Comparison of ENCODE assay signal across 16 mouse cellular contexts in genomic region chrX:13477596-13477995, GRCm38 (mm10). TPM values are rescaled to one million over a fixed set of nuclear protein-coding genes. Genes with fewer than 3 reads are reported as not detected.
"Had no signal": no experiment of that assay in that cellular context is flagged by ENCODE, and none has a peak within 500 bp of the region (broad histone marks: within the 10 kb centered on the region; RNA-seq: fewer than 3 reads in every experiment).

No protein-coding gene starts in this region.

- H3K4me2 ChIP-seq: lung, embryonic 15.5 days; midbrain, embryonic 11.5 days; midbrain, embryonic 13.5 days; neural tube, embryonic 12.5 days; stomach, embryonic 15.5 days had no signal

- H3K27ac ChIP-seq: lung, embryonic 15.5 days; macrophage; midbrain, embryonic 13.5 days; neural tube, embryonic 12.5 days; stomach, embryonic 15.5 days; stomach, postnatal 0 days had no signal

- H3K4me3 ChIP-seq: lung, embryonic 15.5 days; megakaryocyte, embryonic 14.5 days; midbrain, embryonic 13.5 days; neural tube, embryonic 12.5 days; stomach, embryonic 15.5 days had no signal

- H3K9ac ChIP-seq: liver, postnatal 0 days; lung, embryonic 15.5 days; midbrain, embryonic 13.5 days; neural tube, embryonic 12.5 days; stomach, embryonic 15.5 days had no signal

- ATAC-seq: liver, postnatal 0 days; midbrain, embryonic 13.5 days; midbrain, embryonic 16.5 days had no signal

- H3K4me1 ChIP-seq: lung, embryonic 15.5 days; midbrain, embryonic 13.5 days; neural tube, embryonic 12.5 days; stomach, embryonic 15.5 days had no signal

- H3K27me3 ChIP-seq: neural tube, embryonic 12.5 days; stomach, embryonic 15.5 days had no signal

- H3K36me3 ChIP-seq: lung, embryonic 15.5 days; midbrain, embryonic 13.5 days; neural tube, embryonic 12.5 days; stomach, embryonic 15.5 days had no signal

- DNase-seq: liver, postnatal 0 days; lung, adult 2 months; right cerebral cortex, postnatal 14 days; thymus, adult 2 months; thymus, postnatal 25 days; thymus, postnatal 4 days had no signal

- H3K9me3 ChIP-seq: lung, embryonic 15.5 days; midbrain, embryonic 13.5 days; neural tube, embryonic 12.5 days; stomach, embryonic 15.5 days had no signal

RNA-seq across cellular contexts. Expression of gene Nyx, which starts 11.7 kb away (rescaled TPM):
- total RNA-seq: megakaryocyte progenitor cell, adult 5-6 weeks had no signal
- polyA plus RNA-seq: macrophage had no signal
